Mouse (Mus musculus): ENCODE measurements around the gene Pthlh. TPM values are rescaled to one million over a fixed set of nuclear protein-coding genes. Genes with fewer than 3 reads are reported as not detected.

Pthlh gene
- polyA plus RNA-seq (2017; shearing (Covaris generic)) = not detected

DNA sequence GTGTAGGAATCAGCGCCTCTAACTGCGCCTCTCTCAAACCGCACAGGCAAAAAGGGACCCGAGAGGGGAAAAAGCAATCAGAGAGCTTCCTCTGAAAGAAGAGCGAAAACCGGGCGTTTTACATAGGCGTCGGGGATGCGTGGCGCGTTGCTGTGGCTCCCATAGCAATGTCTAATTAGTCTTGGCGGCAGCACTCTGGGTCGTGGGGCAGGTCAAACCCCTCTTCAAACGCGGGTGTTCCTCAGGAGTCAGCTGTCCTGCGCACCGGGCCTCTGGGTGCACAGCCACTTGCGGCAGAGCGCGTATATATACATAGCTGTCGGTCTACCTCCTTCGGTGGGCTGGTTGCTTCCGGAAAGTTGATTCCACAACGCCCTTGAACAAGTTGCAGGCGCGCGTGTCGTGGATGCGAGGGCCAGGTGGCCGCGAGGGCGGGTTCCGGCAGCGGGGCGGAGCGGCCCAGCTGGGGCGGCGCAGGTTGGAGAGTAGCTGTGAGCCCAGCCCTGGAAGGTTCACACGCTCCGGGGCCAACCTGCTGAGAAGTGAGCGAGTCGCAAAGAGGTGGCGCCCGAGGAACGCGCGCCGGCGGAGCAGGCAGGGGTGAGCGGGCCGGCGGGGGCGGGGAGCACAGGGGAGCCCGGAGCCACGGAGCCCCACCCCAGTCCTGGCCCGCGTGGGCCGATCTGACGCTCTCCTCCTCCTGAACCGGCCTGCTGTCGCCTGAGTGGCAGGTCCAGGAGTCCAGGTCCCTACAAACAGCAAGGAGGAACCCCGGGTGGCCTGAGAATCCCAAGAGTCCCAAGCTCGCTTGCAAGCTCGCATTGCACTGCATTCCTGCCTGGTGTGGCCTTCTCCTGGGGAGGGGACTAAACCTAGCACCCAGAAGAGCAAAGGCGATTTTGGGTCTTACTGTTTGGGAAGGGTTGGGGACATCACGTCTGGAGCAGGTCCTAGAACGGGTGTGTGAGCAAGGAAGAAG lies at the start of gene Pthlh:
Gene Pthlh, minus strand, starts transcription at position 597 of the 979 bp plus-strand sequence.

Other genes with a start within 250 kb of the Pthlh start
- gene Rep15, start 231.6 kb downstream of the Pthlh start, polyA plus RNA-seq (2017; shearing (Covaris generic)) = 0.54 TPM
- gene Mrps35, start 221.4 kb downstream of the Pthlh start, polyA plus RNA-seq (2017; shearing (Covaris generic)) = 38.3 TPM
- gene Mansc4, start 177.2 kb downstream of the Pthlh start, polyA plus RNA-seq (2017; shearing (Covaris generic)) = not detected
- 6.5 TPM for gene Klhl42, start 172.8 kb downstream of the Pthlh start, polyA plus RNA-seq (2017; shearing (Covaris generic))
- 18.3 TPM for gene Ccdc91, start 211.6 kb upstream of the Pthlh start, polyA plus RNA-seq (2017; shearing (Covaris generic))